Mouse (Mus musculus) limb, embryonic 11.5 days (tissue): ENCODE results near the gene Ypel2. TPM values are rescaled to one million over a fixed set of nuclear protein-coding genes. Genes with fewer than 3 reads are reported as not detected.

Experiments
- ATAC-seq: fragments of 200-750 bp; cut with Nextera tagmentation; 2 replicates; pipeline ENCODE4 v1.8.0; 2017; ENCODE audit warnings: low read depth; ENCODE audit not compliant: insufficient number of reproducible peaks, low FRiP score, low TSS enrichment
- DNase-seq: peaks from one replicate; pipeline ENCODE4 v3.0.0-alpha.2; 2015; ENCODE audit warnings: low spot score
- H3K27ac ChIP-seq: fragments of 300-500 bp; sonication (generic); replicated peaks from 2 replicates; pipeline ENCODE4 v1.5.1; 2014; ENCODE audit warnings: low read depth, mild to moderate bottlenecking, low read length
- H3K27me3 ChIP-seq: fragments of 300-500 bp; sonication (generic); 2 replicates; pipeline ENCODE4 v1.6.1; 2014; ENCODE audit warnings: mild to moderate bottlenecking, low read length, mixed read lengths; ENCODE audit not compliant: control insufficient read depth, insufficient read depth
- H3K36me3 ChIP-seq: fragments of 300-500 bp; sonication (generic); 2 replicates; pipeline ENCODE4 v1.6.1; 2014; ENCODE audit warnings: mild to moderate bottlenecking, low read length, moderate library complexity, mixed read lengths; ENCODE audit not compliant: control insufficient read depth, insufficient read depth
- H3K4me1 ChIP-seq: fragments of 300-500 bp; sonication (generic); 2 replicates; pipeline ENCODE4 v1.6.1; 2014; ENCODE audit warnings: low read length, mixed read lengths; ENCODE audit not compliant: control insufficient read depth, insufficient read depth
- H3K4me2 ChIP-seq: fragments of 300-500 bp; sonication (generic); 2 replicates; pipeline ENCODE4 v1.6.1; 2014; ENCODE audit warnings: low read depth, mild to moderate bottlenecking, moderate library complexity; ENCODE audit not compliant: severe bottlenecking
- H3K4me3 ChIP-seq: fragments of 300-500 bp; sonication (generic); 2 replicates; pipeline ENCODE4 v1.5.1; 2014; ENCODE audit warnings: low read depth, low read length
- H3K9ac ChIP-seq: fragments of 300-500 bp; sonication (generic); 2 replicates; pipeline ENCODE4 v1.6.1; 2014; ENCODE audit warnings: mild to moderate bottlenecking, low read length
- H3K9me3 ChIP-seq: fragments of 300-500 bp; sonication (generic); 2 replicates; pipeline ENCODE4 v1.6.1; 2016; ENCODE audit warnings: low read length; ENCODE audit not compliant: control insufficient read depth
- WGBS: fragments of 180-500 bp; shearing (Covaris S2); extraction: QIAGEN DNeasy Blood & Tissue Kit; methylation state at CpG from one replicate; pipeline ENCODE4 v1.1.7; 2014; 5-methylcytosine and 5-hydroxymethylcytosine counted together
- polyA plus RNA-seq: library from polyadenylated mRNA; unstranded; fragments of >200 nt; fragmentation: Nextera tagmentation; extraction: Ambion mirVana; gene quantifications from 2 replicates; pipeline ENCODE4 v1.2.1, GENCODE M21; 2014

Ypel2 gene
- polyA plus RNA-seq, 1 experiment from 2014 or later, result 7.0 TPM

DNA sequence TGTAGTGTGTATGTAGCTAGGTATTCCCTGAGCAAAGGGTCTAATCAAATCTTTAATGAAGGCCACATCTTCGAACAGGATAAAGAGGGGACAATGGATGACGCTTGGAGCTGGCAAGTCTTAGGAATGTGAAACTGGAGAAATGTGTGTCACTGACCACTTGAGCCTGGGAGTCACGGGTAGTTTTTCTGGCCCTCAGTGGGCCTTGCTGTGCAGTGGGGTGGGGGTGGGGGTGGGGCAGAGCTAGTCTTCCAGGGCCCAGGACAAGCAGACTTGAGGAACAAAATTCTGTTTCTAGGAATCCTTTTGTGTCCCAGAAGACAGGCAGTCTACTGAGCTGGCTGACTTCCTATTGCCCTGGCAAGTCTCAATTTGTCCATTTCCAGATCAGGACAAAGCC, 55.0 kb downstream of the Ypel2 start:
- no peak overlapping the region for H3K27ac ChIP-seq
- WGBS, result 83% methylated on average over 3 of the region's 3 CpGs
- ATAC-seq (no peak), DNase-seq (no peak)
- H3K9ac ChIP-seq, result no peak overlapping the region
- no peaks in the 10 kb centered on the region for H3K27me3 ChIP-seq
- no peaks in the 10 kb centered on the region for H3K9me3 ChIP-seq
- H3K4me2 ChIP-seq, result no peak overlapping the region
- no peaks in the 10 kb centered on the region for H3K4me1 ChIP-seq
- H3K4me3 ChIP-seq, result no peak overlapping the region
- H3K36me3 ChIP-seq, result no peaks in the 10 kb centered on the region; the same call in 1 of the 2 replicates

DNA sequence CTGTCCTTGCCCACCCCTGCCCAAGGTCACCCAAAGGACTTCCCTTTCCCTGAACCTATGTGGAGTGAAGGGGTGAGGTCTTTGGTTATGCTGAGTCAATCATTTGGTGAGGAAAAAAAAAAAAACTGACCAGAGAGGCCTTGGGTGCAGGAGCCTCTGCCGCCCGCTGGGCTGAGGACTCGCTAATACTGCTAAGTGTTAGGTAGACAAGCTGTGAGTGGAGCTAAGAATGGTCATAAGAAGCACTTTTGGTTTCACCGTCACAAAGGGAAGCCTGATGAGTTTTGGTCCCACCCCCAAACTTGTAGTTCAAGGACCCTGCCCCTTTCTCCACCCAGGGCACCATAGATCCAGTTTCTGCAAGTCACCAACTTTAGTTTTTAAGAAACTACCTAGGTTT, 55.4 kb downstream of the Ypel2 start:
- Histone ChIP-seq H3K36me3 (no peaks in the 10 kb centered on the region; the same call in 1 of the 2 replicates), H3K27ac (no peak overlapping the region), H3K9me3 (no peaks in the 10 kb centered on the region), H3K4me2 (no peak overlapping the region), H3K9ac (no peak overlapping the region), H3K4me3 (no peak overlapping the region), H3K4me1 (no peaks in the 10 kb centered on the region), H3K27me3 (no peaks in the 10 kb centered on the region)
- DNase-seq (no peak), ATAC-seq (no peak)
- WGBS, result 88% methylated on average over 4 of the region's 4 CpGs

DNA sequence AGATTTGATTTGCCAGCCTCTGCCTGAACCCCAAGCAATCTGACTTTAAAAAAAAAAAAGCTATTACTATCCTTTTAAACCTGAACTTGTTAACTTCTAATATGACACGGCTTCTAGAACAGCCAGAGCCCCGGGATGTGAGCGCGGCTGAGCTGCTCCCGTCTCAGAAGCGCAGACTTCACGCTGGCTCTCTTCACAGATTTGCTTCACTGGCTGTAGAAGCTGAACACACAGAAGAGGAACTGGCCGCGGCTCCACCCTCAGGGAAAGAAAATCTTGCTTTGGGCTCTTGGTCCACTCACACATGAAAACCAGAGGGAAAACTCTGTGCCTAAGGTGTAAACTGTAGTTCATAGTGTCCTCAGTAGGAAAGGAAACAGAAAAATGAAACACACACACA, 56.6 kb downstream of the Ypel2 start:
- no peak for DNase-seq
- Histone ChIP-seq H3K36me3 (no peaks in the 10 kb centered on the region), H3K4me1 (no peaks in the 10 kb centered on the region), H3K27me3 (no peaks in the 10 kb centered on the region), H3K4me3 (no peak overlapping the region), H3K27ac (no peak overlapping the region), H3K4me2 (no peak overlapping the region), H3K9ac (no peak overlapping the region), H3K9me3 (no peaks in the 10 kb centered on the region)
- no peak for ATAC-seq
- 64% methylated on average over 9 of the region's 9 CpGs for WGBS

DNA sequence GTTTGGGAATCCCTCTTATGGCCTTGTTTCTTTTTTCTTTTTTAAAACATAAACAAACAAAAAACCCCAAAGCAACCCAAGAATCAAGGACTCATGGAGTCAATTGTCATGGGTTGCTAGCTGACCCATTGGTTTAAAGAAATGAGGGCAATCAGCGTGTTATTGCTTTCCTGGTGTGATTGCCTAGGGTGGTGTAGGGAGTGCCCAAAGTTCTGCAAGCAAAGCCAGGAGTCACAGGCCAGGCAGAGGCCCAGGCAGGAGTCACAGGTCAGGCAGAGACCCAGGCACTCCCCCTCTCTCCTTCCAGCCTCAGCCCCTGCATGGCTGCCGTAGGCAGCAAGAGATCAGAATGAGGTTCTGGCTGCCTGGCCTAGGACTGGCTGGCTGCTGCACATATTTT, 58.6 kb downstream of the Ypel2 start:
- H3K4me1 ChIP-seq, result no peaks in the 10 kb centered on the region
- no peak overlapping the region for H3K4me3 ChIP-seq
- DNase-seq (no peak), ATAC-seq (no peak)
- H3K27me3 ChIP-seq, result no peaks in the 10 kb centered on the region
- no peak overlapping the region for H3K9ac ChIP-seq
- no peaks in the 10 kb centered on the region for H3K9me3 ChIP-seq
- WGBS, result 70% methylated on average over 2 of the region's 2 CpGs
- no peak overlapping the region for H3K4me2 ChIP-seq
- no peaks in the 10 kb centered on the region for H3K36me3 ChIP-seq
- no peak overlapping the region for H3K27ac ChIP-seq

DNA sequence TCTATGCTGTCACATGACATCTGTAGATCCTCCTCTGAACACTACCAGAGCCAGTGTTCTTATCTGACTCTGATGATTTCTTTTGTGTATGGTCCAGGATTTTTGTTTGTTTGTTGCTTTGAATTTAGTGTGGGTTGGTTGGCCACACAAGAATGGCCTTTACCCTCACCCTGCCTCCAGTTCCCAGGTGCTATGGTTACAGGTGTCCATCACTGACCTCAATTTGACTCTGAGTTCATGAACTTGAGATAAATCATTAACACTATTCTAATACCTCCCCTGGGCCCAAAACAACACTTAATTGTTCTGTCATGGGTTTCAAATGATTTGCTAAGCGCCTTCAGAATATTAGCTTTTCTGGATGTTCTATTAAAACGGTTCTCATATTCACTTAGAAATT, 61.3 kb downstream of the Ypel2 start:
- Histone ChIP-seq H3K4me1 (no peaks in the 10 kb centered on the region), H3K36me3 (no peaks in the 10 kb centered on the region), H3K27ac (no peak overlapping the region), H3K4me2 (no peak overlapping the region), H3K27me3 (no peaks in the 10 kb centered on the region), H3K4me3 (no peak overlapping the region), H3K9ac (no peak overlapping the region), H3K9me3 (no peaks in the 10 kb centered on the region)
- DNase-seq, result no peak
- 96% methylated on average over 2 of the region's 2 CpGs for WGBS
- ATAC-seq, result no peak

DNA sequence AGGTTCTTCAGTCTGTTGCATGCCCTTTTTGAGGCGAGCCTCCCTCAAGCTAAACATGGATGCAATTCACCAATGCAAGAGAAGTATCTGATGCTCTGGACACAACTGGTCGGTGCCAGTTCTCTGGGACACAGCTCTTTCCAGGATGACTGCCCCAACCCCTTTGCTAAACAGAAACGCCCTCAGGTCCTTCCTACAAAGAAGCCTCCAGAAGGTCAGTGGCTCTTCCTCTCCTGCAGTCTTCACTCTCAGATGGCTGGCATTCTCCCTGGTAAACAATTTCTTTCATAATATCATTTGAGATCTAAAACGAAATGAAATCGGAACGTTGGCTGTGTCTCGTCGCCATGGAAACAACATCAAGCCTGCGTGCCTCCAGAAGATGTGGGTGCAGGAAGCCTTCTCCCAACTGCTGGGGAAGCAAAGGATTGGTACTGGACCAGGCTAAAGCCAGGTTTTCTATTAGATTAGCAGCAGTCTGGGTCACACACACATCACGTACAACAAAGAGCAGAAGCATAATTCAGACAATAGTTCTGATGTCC, 62.8 kb downstream of the Ypel2 start:
- no peak for DNase-seq
- Histone ChIP-seq H3K27ac (no peak overlapping the region), H3K9me3 (no peaks in the 10 kb centered on the region), H3K36me3 (no peaks in the 10 kb centered on the region), H3K4me1 (no peaks in the 10 kb centered on the region), H3K4me3 (no peak overlapping the region), H3K9ac (no peak overlapping the region), H3K4me2 (no peak overlapping the region), H3K27me3 (no peaks in the 10 kb centered on the region)
- no peak for ATAC-seq
- 83% methylated on average over 10 of the region's 10 CpGs for WGBS

DNA sequence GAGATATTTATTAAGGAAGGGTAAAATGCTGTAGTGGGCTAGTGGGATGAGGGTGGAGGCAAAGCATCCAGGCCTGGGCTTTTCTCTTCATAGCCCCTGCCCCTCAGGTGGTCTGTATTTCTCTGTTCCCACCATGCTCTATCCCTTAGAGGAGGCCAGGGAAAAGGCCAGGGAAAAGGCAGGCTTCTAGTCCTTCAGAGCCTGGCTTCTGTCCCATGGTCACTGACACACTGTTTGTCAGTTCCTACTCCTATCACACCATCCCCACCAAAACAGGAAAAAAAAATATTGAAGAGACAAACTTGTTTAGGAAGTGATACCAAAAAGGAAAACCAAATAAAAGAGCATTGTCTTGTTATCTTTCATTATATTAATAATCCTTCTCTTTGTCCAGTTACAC, 63.5 kb downstream of the Ypel2 start:
- no peak overlapping the region for H3K27ac ChIP-seq
- H3K4me3 ChIP-seq, result no peak overlapping the region
- H3K4me2 ChIP-seq, result no peak overlapping the region
- no peaks in the 10 kb centered on the region for H3K36me3 ChIP-seq
- no peaks in the 10 kb centered on the region for H3K9me3 ChIP-seq
- DNase-seq (no peak), ATAC-seq (no peak)
- no peaks in the 10 kb centered on the region for H3K27me3 ChIP-seq
- H3K9ac ChIP-seq, result no peak overlapping the region
- no peaks in the 10 kb centered on the region for H3K4me1 ChIP-seq

DNA sequence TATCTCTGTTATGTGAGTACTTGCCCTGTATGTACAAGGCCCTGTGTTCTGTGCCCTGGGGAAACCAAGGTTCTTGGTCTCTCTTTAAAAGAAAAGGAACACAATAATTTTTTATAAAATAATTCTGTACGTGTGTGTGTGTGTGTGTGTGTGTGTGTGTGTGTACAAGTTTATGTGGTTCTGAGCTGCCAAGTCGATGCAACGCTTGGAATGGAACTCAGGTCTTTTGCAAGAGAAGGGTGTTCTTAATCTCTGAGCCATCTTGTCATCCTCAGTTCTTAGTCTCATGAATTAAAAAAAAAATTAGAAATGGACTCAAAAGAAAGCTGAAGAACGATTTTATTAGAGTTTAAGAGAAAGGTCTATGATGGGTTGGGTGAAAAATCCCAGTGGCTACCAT, 64.0 kb downstream of the Ypel2 start:
- no peak overlapping the region for H3K9ac ChIP-seq
- H3K27me3 ChIP-seq, result no peaks in the 10 kb centered on the region
- DNase-seq, result no peak
- ATAC-seq, result no peak
- no peak overlapping the region for H3K4me3 ChIP-seq
- H3K36me3 ChIP-seq, result no peaks in the 10 kb centered on the region
- no peak overlapping the region for H3K4me2 ChIP-seq
- no peak overlapping the region for H3K27ac ChIP-seq
- WGBS, result 79% methylated on average over 4 of the region's 4 CpGs
- H3K4me1 ChIP-seq, result no peaks in the 10 kb centered on the region
- H3K9me3 ChIP-seq, result no peaks in the 10 kb centered on the region

DNA sequence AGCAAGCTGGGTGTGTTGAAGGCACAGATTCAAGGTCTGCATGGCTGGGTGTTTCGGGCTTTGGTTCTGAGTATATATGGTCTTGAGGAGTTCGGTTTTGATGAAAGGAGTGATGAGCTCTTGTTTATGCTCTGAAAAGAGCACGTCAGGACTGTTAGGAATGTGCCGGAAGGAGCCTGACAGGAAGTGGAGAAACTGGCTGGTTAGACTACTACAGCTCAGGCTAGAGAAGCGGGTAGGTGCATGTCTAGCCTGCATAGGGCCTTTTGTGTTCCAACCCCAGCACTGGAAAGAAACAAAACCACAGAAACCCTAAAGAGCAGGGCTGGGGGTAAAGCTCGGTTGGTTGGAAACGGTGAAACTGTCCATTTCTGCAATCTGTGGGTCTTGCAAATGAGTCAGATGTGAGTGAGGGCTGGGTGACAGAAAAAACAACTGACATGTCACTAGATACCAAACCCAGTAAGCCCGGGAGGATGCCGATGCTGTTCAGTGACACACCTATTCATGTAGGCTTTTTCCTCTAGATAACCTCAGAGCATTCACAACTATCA, 68.3 kb downstream of the Ypel2 start:
- Histone ChIP-seq H3K36me3 (no peaks in the 10 kb centered on the region), H3K9ac (no peak overlapping the region), H3K27me3 (no peaks in the 10 kb centered on the region), H3K4me2 (no peak overlapping the region), H3K9me3 (no peaks in the 10 kb centered on the region), H3K27ac (no peak overlapping the region), H3K4me1 (peaks cover 3% of the 10 kb centered on the region; the same call in 1 of the 2 replicates), H3K4me3 (no peak overlapping the region)
- 87% methylated on average over 9 of the region's 9 CpGs for WGBS
- DNase-seq (no peak), ATAC-seq (no peak)
